Mouse (Mus musculus): Measurements from ENCODE around the gene Pitpnb.

GRCm38 (mm10) chr5:111301736-111302135 is 28.8 kb upstream of the Pitpnb start:
- TF ChIP-seq CTCF (IDR thresholded peaks at IDR 0.05; ENCODE audit: control insufficient read depth, insufficient read depth, insufficient replicate concordance, low read depth, low read length): no peak
- no peak for TF ChIP-seq POLR2A (IDR thresholded peaks at IDR 0.05; ENCODE audit: control insufficient read depth, low read depth, low read length)
